8 mouse cellular contexts compared by ENCODE assay signal in the genomic region with DNA sequence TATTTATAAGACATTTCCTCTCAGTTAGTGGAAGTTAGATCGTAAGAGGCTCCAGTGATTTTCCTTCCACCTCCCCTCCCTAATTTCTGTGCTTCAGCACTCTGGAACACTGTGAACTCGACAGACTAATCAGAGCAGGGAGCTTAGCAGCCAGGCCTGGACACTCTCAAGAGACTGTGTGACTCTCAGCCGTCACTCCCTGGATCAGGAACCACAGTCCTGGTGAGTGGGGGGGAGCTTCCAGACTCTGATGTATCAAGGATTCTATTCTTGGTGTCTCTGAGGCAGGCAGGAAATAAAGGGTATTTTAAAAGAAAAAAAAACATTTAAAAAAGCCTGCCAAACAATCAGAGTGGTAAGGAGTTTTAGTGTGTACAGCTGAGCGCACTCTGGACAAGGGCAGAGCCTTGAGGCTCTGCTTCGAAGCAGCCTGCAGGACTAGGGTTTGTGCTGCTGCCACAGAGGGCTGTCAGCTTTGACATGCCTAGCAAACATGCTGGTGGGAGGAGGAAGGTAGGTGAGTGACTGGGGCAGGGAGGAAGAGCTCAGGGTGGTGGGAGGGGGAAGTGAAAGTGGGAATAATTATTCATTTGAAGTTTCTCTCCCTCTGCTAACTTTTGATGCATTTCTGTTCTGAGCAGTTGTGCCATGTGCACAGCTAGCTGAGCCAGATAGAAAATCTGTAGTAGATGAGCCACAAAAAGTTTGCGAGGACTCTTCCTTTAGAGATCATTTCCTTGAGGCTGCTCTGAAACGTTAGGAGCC.
DNase-seq lines count a peak whose midpoint lies in the region; ATAC-seq and TF ChIP-seq lines count a peak whose summit lies in the region.

No protein-coding gene starts in this region.

- peaks cover 4% of the 10 kb centered on the region; the same call in 1 of the 2 replicates for H3K4me1 ChIP-seq in embryonic fibroblast, embryonic 13.5 days (ENCODE audit: control insufficient read depth, insufficient read depth, low read length)
- peaks cover 32% of the 10 kb centered on the region for H3K4me1 ChIP-seq in heart, embryonic 13.5 days
- no peaks in the 10 kb centered on the region for H3K4me1 ChIP-seq in liver, embryonic 15.5 days (replicated peaks)

- peak overlapping the region; percentile 76 for H3K9ac ChIP-seq in heart, embryonic 13.5 days
- no peak overlapping the region for H3K9ac ChIP-seq in liver, embryonic 15.5 days

- H3K9me3 ChIP-seq in heart, embryonic 13.5 days = no peaks in the 10 kb centered on the region
- no peaks in the 10 kb centered on the region for H3K9me3 ChIP-seq in liver, embryonic 15.5 days (replicated peaks)

- H3K27ac ChIP-seq in embryonic fibroblast, embryonic 13.5 days (ENCODE audit: insufficient read depth, low read length) = peak overlapping the region; percentile 87
- peak overlapping the region; percentile 96 for H3K27ac ChIP-seq in heart, embryonic 13.5 days (replicated peaks)
- no peak overlapping the region for H3K27ac ChIP-seq in liver, embryonic 15.5 days (replicated peaks)

- DNase-seq in right cerebral cortex, postnatal 10 days (ENCODE audit: low spot score in 2 of 2) = peak; percentile 42 to 46
- no peak for DNase-seq in right cerebral cortex, postnatal 4 days
- peak; percentile 82 for DNase-seq in kidney, postnatal 14 days
- DNase-seq in ovary, postnatal 14 days (ENCODE audit: low spot score) = peak; percentile 45
- DNase-seq in thymus, postnatal 36 days = no peak

- TF ChIP-seq POLR2A in embryonic fibroblast, embryonic 13.5 days (IDR thresholded peaks at IDR 0.05; ENCODE audit: low read depth, low read length) = peak; percentile 25

- no peaks in the 10 kb centered on the region for H3K36me3 ChIP-seq in heart, embryonic 13.5 days
- no peaks in the 10 kb centered on the region for H3K36me3 ChIP-seq in liver, embryonic 15.5 days (replicated peaks)

- 12% methylated on average over 7 of the region's 7 CpGs for whole genome bisulfite sequencing in heart, embryonic 13.5 days
- WGBS in liver, embryonic 15.5 days (ENCODE audit: insufficient replicate concordance) = 20% methylated on average over 7 of the region's 7 CpGs

- H3K27me3 ChIP-seq in heart, embryonic 13.5 days (replicated peaks) = no peaks in the 10 kb centered on the region
- H3K27me3 ChIP-seq in liver, embryonic 15.5 days = no peaks in the 10 kb centered on the region

- H3K4me3 ChIP-seq in embryonic fibroblast, embryonic 13.5 days (ENCODE audit: insufficient read depth, low read length) = peak overlapping the region; percentile 38
- H3K4me3 ChIP-seq in heart, embryonic 13.5 days = peak overlapping the region; percentile 36
- no peak overlapping the region for H3K4me3 ChIP-seq in liver, embryonic 15.5 days (replicated peaks)

- TF ChIP-seq CTCF in embryonic fibroblast, embryonic 13.5 days (IDR thresholded peaks at IDR 0.05; ENCODE audit: borderline replicate concordance, insufficient read depth, low read length) = no peak

- ATAC-seq in heart, embryonic 13.5 days (ENCODE audit: extremely low read depth, insufficient number of reproducible peaks, low FRiP score, low TSS enrichment) = 0 out of 2 replicates have a peak, but pooled peaks have one; percentile 20
- no peak for ATAC-seq in liver, embryonic 15.5 days (ENCODE audit: insufficient read depth)

- H3K4me2 ChIP-seq in heart, embryonic 13.5 days = peak overlapping the region; percentile 65
- peak overlapping the region; percentile 15; the same call in 1 of the 2 replicates for H3K4me2 ChIP-seq in liver, embryonic 15.5 days

Comparison
In these comparisons a context has a peak if more than half of its experiments do, and no peak if none do; other contexts are left out.
1. DNase-seq: peak in right cerebral cortex, postnatal 10 days (2 of 2), kidney, postnatal 14 days (single experiment) and ovary, postnatal 14 days (single experiment); none in right cerebral cortex, postnatal 4 days (single experiment) and thymus, postnatal 36 days (0 of 2).